Mouse (Mus musculus) stomach, postnatal 0 days (tissue): ENCODE data around the gene Azi2.
A peak's percentile ranks its signal among the peaks of the same experiment; 100 is the strongest.

Experiments used
- CTCF ChIP-seq: IDR thresholded peaks from 2 replicates; pipeline ENCODE4 v1.5.1; 2016; ENCODE audit warnings: antibody characterized with exemption, low read depth, mild to moderate bottlenecking, moderate library complexity
- EP300 ChIP-seq: optimal IDR thresholded peaks from 2 replicates; pipeline ENCODE3; 2016; ENCODE audit warnings: antibody characterized with exemption

GRCm38 (mm10) chr9:118040218-118041021 lies at the start of gene Azi2:
- TF ChIP-seq EP300 (no peak), CTCF (peak; percentile 97)
